Mouse (Mus musculus) layer of hippocampus, adult 6 months (tissue): Measurements from ENCODE around the gene Gm4846. TPM values are rescaled to one million over a fixed set of nuclear protein-coding genes. Genes with fewer than 3 reads are reported as not detected.

ENCODE experiments used
- long read RNA-seq, 2 experiments: library from polyadenylated mRNA; unstranded; transcript quantifications; one replicate each; pipeline ENCODE4 v2.0.0; 2019 to 2020
- polyA plus RNA-seq: library from polyadenylated mRNA; unstranded; fragments of <200 nt; fragmentation: Nextera tagmentation; gene quantifications from 2 replicates; pipeline ENCODE4 v1.2.3, GENCODE M21; 2021

The Gm4846 gene
- polyA plus RNA-seq: not detected in 2 replicates
- long read RNA-seq, experiment 1: 0 reads
- long read RNA-seq, experiment 2: 0 reads

DNA sequence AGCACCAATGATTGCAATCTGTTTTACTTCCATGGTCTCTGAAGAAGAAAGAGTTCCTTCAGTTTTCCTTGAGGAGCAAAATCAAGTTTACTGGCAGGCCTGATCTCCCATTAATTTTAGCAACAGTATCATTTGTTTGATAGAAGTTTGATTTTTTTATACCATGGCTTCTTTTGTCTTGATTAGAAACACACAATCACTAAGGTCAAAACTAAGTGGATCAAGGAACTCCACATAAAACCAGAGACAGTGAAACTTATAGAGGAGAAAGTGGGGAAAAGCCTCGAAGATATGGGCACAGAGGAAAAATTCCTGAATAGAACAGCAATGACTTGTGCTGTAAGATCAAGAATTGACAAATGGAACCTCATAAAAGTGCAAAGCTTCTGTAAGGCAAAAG lies at the start of gene Gm4846:
Gene Gm4846 (minus strand): TSS at position 101 of the 400 bp plus-strand sequence.

Other genes with a start within 250 kb of the Gm4846 start
- gene Ildr2, start 243.4 kb downstream of the Gm4846 start, polyA plus RNA-seq: 6.5 and 7.0 TPM in 2 replicates
- 46.4 and 46.8 TPM in 2 replicates for gene Tada1, start 118.5 kb downstream of the Gm4846 start, polyA plus RNA-seq
- gene Pogk, start 87.7 kb downstream of the Gm4846 start, polyA plus RNA-seq: 5.7 and 7.0 TPM in 2 replicates
- 0.04 TPM in 1 of 2 replicates, not detected in the other for gene Gm4847, start 150.1 kb upstream of the Gm4846 start, polyA plus RNA-seq
- gene Fmo9, start 184.3 kb upstream of the Gm4846 start, polyA plus RNA-seq: not detected in 2 replicates